Mouse (Mus musculus) erythroblast, embryonic 14.5 days (primary cell): ENCODE data around the gene Dgkz.

Experiments
- GATA1 ChIP-seq: IDR thresholded peaks from 2 replicates; pipeline ENCODE4 v1.6.1; 2012; ENCODE audit warnings: low read length, inconsistent platforms, mixed read lengths
- TAL1 ChIP-seq: IDR thresholded peaks from 3 replicates; pipeline ENCODE4 v1.6.1; 2012; ENCODE audit warnings: low read length, inconsistent platforms, mixed read lengths

DNA sequence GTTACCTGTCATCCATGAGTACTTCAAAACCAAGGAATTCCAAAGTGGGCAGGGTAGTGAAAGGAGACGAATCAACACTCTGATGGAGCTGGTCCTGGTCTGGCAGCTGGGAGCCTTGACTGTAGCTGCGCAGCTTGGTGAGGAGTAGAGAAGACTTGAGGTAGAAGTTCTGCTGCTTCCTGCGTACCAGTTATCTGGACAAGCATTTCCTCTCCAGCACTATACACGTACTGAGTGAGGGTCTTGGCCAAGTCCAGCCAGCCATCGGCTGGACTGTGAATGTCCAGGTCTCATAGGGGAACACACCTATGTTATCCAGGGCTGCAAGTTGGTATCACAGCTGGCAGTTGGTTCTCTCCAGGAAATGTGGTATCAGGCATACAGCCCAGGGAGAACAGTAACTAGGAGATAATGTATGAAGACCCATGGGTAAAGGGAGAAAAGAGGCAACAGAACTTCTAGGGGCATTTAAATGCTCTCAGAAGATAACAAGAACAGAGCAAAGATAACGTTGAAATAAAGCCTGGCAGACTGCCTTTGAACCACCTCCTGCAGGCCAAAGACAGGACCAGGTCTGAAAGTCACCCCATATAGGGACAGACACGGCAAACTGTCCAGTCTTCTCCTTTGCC is 59.2 kb downstream of the Dgkz start:
- TF ChIP-seq GATA1 (no peak), TAL1 (no peak)
